Mouse (Mus musculus) ES-E14 (cell line): ENCODE measurements around the gene Ripk1.

Source experiments
- CHD2 ChIP-seq: IDR thresholded peaks from 2 replicates; pipeline ENCODE4 v1.6.1; 2014; ENCODE audit warnings: mild to moderate bottlenecking, low read depth, low read length, inconsistent platforms
- HCFC1 ChIP-seq: IDR thresholded peaks from 2 replicates; pipeline ENCODE4 v1.6.1; 2012; ENCODE audit warnings: low read length, inconsistent platforms, borderline replicate concordance; ENCODE audit not compliant: insufficient read depth
- MAFK ChIP-seq: IDR thresholded peaks from 2 replicates; pipeline ENCODE4 v1.6.1; 2014; ENCODE audit warnings: mild to moderate bottlenecking, low read depth, low read length, inconsistent platforms; ENCODE audit not compliant: insufficient read depth
- ZC3H11A ChIP-seq: IDR thresholded peaks from 2 replicates; pipeline ENCODE4 v1.6.1; 2012; ENCODE audit warnings: low read depth, mild to moderate bottlenecking, inconsistent platforms, low read length, borderline replicate concordance
- ZNF384 ChIP-seq: IDR thresholded peaks from 2 replicates; pipeline ENCODE4 v1.6.1; 2012; ENCODE audit warnings: low read depth, low read length, inconsistent platforms

DNA sequence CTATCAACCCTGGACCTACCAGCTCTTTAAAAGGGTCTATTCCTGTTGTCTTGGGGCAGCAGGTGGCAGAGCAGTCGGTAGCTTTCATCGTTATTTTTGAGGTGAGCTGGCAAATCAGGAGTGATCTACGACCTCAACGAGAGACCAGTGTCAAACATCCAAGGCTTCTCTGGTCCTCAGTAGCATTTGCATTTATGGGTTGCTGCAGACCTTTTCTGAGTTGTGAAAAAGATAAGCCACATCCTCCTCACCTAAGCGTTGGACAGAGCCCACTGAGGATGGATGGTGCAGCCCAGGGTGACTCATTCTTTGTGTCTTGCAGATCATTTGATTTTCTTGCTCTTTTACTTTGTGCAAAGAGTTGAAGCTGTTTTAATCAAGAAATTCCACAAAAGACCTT, 895 bp downstream of the Ripk1 start:
- TF ChIP-seq ZC3H11A, result no peak
- no peak for TF ChIP-seq MAFK
- TF ChIP-seq HCFC1, result no peak
- TF ChIP-seq CHD2, result no peak
- TF ChIP-seq ZNF384, result no peak
